Mouse (Mus musculus) stomach, embryonic 14.5 days (tissue): ENCODE data around the gene Wfikkn1. TPM values are rescaled to one million over a fixed set of nuclear protein-coding genes. Genes with fewer than 3 reads are reported as not detected.

ENCODE experiments used
- ATAC-seq: fragments of 200-750 bp; cut with Nextera tagmentation; 2 replicates; pipeline ENCODE4 v1.8.0; 2017; ENCODE audit warnings: low read depth, moderate TSS enrichment; ENCODE audit not compliant: insufficient number of reproducible peaks, insufficient read depth, low FRiP score
- H3K27ac ChIP-seq: fragments of 300-500 bp; sonication (generic); 2 replicates; pipeline ENCODE4 v1.5.1; 2014; ENCODE audit warnings: mild to moderate bottlenecking, low read length, moderate library complexity, mixed read lengths
- H3K27me3 ChIP-seq: fragments of 300-500 bp; sonication (generic); 2 replicates; pipeline ENCODE4 v1.6.1; 2014; ENCODE audit warnings: low read length, control low read depth, mixed read lengths; ENCODE audit not compliant: control insufficient read depth, insufficient read depth
- H3K36me3 ChIP-seq: fragments of 300-500 bp; sonication (generic); 2 replicates; pipeline ENCODE4 v1.6.1; 2014; ENCODE audit warnings: mild to moderate bottlenecking, control low read depth, low read length, moderate library complexity, mixed read lengths; ENCODE audit not compliant: control insufficient read depth, insufficient read depth
- H3K4me1 ChIP-seq: fragments of 300-500 bp; sonication (generic); 2 replicates; pipeline ENCODE4 v1.6.1; 2014; ENCODE audit warnings: low read length, control low read depth, mixed read lengths; ENCODE audit not compliant: control insufficient read depth, insufficient read depth
- H3K4me2 ChIP-seq: fragments of 300-500 bp; sonication (generic); replicated peaks from 2 replicates; pipeline ENCODE4 v1.6.1; 2014; ENCODE audit warnings: low read depth, low read length, control low read depth
- H3K4me3 ChIP-seq: fragments of 300-500 bp; sonication (generic); 2 replicates; pipeline ENCODE4 v1.5.1; 2014; ENCODE audit warnings: low read depth, low read length, control low read depth
- H3K9ac ChIP-seq: fragments of 300-500 bp; sonication (generic); replicated peaks from 2 replicates; pipeline ENCODE4 v1.6.1; 2014; ENCODE audit warnings: low read depth, mild to moderate bottlenecking, control low read depth, low read length, moderate library complexity, mixed read lengths
- H3K9me3 ChIP-seq: fragments of 300-500 bp; sonication (generic); 2 replicates; pipeline ENCODE4 v1.6.1; 2016; ENCODE audit warnings: low read depth, low read length, control low read depth; ENCODE audit not compliant: control insufficient read depth
- WGBS: fragments of 180-500 bp; shearing (Covaris S2); extraction: QIAGEN DNeasy Blood & Tissue Kit; methylation state at CpG from one replicate; pipeline ENCODE4 v1.1.7; 2014; 5-methylcytosine and 5-hydroxymethylcytosine counted together
- polyA plus RNA-seq: library from polyadenylated mRNA; unstranded; fragments of >200 nt; fragmentation: Nextera tagmentation; extraction: Ambion mirVana; gene quantifications from 2 replicates; pipeline ENCODE4 v1.2.1, GENCODE M21; 2014

The Wfikkn1 gene
- polyA plus RNA-seq, 1 experiment from 2014 or later, result 0.65 TPM

DNA sequence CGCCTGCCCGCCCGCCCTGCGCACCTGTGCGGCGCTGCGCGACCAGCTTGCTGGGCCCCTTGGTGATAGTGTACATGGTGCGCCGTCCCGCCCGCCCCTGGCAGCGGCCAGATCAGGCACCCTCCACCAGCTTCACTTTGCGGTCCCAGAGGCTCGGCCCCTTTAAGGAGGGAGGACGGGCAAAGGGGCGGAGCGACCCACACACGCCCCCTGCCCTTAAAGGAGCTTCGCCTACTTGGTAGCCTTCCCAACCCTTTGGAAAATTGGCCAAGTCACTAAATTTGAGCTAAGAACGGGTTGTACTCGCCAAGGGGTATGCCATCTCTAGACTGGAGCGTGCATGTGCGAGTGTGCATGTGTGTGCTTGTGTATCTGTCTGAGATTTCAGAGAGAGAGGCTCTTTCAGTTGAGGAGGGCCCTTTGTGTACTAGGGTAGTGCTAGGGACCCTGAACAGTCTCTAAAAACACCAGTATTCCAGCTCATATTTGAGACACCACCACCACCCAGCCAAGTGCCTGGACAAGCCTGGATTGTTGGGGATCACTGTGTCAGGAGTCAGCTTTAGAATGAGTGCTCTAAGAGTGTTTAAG lies 12.0 kb downstream of the Wfikkn1 start, which contains the start of gene Mcrip2:
Gene Mcrip2 (minus strand): TSS at position 164 of the 591 bp plus-strand sequence.
- WGBS, result under 1% methylated on average over 24 of the region's 24 CpGs
- H3K9ac ChIP-seq, result peak within 1 kb of the TSS; percentile 28; the same call in 1 of the 2 replicates
- ATAC-seq, result peak; percentile 84
- peak within 1 kb of the TSS; percentile 66 for H3K27ac ChIP-seq
- H3K4me2 ChIP-seq, result peak within 1 kb of the TSS; percentile 99
- no peaks in the 10 kb centered on the region for H3K36me3 ChIP-seq
- no peaks in the 10 kb centered on the region for H3K27me3 ChIP-seq
- no peaks in the 10 kb centered on the region for H3K9me3 ChIP-seq
- H3K4me1 ChIP-seq, result peaks cover 10% of the 10 kb centered on the region; the same call in 1 of the 2 replicates
- H3K4me3 ChIP-seq, result peak within 1 kb of the TSS; percentile 67

DNA sequence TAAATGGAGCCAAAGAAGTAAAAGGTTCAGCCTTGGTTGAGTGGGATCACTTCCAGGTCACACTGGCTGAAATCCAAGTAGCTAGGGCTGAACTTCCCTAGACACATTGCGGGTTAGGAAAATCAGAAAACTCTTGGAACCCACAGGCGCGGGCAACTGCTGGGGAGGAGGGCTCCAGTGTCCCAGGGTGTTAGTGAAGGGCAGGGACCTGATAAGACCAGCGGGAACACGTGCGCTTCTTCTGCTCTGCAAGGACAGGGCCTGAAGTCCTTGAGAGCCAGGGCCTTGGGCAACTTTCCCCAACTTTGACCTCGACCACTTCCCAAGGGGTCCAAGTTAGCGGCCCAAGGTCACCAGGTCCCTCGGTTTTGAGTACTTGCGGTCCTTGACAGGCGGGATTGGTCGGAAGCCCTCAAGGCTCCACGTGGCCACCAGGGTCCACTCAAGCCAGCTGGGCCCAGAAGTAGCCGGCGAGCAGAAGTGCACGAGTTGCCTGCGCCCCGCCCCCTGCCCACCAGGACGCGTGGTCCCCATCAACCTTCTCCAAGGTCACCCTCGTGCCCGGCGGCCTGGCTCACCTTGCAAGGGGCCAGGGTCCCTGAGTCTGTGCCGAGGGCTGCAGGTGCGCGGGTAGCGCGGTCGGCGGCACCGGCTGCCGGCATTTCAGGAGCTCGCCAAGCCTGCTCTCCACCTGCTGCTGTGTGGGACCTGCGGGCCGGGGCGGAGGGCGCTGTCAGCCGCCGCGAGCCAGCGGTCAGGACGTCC lies 12.6 kb downstream of the Wfikkn1 start:
- H3K9ac ChIP-seq, result peak overlapping the region; percentile 28; the same call in 1 of the 2 replicates
- H3K4me3 ChIP-seq, result peak overlapping the region; percentile 67
- peak overlapping the region; percentile 99 for H3K4me2 ChIP-seq
- peak; percentile 1 for ATAC-seq
- no peaks in the 10 kb centered on the region for H3K36me3 ChIP-seq
- no peaks in the 10 kb centered on the region for H3K27me3 ChIP-seq
- WGBS, result 2% methylated on average over 42 of the region's 42 CpGs
- H3K9me3 ChIP-seq, result no peaks in the 10 kb centered on the region
- peaks cover 10% of the 10 kb centered on the region; the same call in 1 of the 2 replicates for H3K4me1 ChIP-seq
- H3K27ac ChIP-seq, result peak overlapping the region; percentile 23; the same call in 1 of the 2 replicates

DNA sequence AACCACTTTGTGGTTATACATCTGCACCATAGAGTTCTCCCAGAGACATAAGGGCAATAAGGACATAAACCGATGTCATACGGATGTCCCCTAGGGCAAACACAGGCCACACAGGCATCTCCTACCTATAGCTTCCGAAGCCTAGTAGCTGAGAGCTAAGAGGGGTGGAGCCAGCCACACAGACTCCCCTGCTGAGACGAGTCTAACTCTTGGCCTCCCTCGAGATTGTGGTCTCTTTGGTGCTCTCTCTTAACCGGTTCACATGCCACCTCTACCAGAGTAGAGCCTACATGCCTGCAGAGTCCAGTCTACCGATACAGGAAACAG lies 13.2 kb downstream of the Wfikkn1 start:
- 13% methylated on average over 7 of the region's 7 CpGs for WGBS
- H3K9ac ChIP-seq, result peak overlapping the region; percentile 28; the same call in 1 of the 2 replicates
- H3K36me3 ChIP-seq, result no peaks in the 10 kb centered on the region
- peak overlapping the region; percentile 99 for H3K4me2 ChIP-seq
- no peak for ATAC-seq
- peaks cover 10% of the 10 kb centered on the region; the same call in 1 of the 2 replicates for H3K4me1 ChIP-seq
- H3K9me3 ChIP-seq, result no peaks in the 10 kb centered on the region
- H3K4me3 ChIP-seq, result peak overlapping the region; percentile 67
- H3K27me3 ChIP-seq, result no peaks in the 10 kb centered on the region
- no peak overlapping the region for H3K27ac ChIP-seq

DNA sequence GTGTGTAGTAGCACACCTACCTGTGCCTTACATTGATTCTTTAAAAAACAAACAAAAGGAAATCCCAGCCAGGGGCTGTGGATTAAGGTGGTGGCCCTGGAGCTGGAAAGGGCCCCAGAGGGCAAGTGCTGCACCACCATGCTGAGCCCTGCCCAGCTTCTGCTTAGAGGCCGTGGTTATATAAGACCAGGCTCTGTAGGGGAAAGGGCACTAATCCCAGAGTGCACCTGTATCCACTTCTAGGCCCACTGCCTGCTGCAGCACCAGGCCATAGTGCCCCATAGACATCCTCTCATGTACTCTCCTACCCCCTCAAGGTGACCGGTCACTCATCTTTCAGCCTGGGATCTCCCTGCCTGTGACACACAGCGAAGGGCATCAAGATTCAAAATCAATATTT lies 14.5 kb downstream of the Wfikkn1 start:
- Histone ChIP-seq H3K27me3 (no peaks in the 10 kb centered on the region), H3K4me3 (no peak overlapping the region), H3K9me3 (no peaks in the 10 kb centered on the region), H3K4me1 (peaks cover 10% of the 10 kb centered on the region; the same call in 1 of the 2 replicates), H3K27ac (no peak overlapping the region), H3K9ac (no peak overlapping the region), H3K36me3 (no peaks in the 10 kb centered on the region), H3K4me2 (no peak overlapping the region)
- ATAC-seq, result no peak
- WGBS, result 85% methylated on average over 3 of the region's 3 CpGs

DNA sequence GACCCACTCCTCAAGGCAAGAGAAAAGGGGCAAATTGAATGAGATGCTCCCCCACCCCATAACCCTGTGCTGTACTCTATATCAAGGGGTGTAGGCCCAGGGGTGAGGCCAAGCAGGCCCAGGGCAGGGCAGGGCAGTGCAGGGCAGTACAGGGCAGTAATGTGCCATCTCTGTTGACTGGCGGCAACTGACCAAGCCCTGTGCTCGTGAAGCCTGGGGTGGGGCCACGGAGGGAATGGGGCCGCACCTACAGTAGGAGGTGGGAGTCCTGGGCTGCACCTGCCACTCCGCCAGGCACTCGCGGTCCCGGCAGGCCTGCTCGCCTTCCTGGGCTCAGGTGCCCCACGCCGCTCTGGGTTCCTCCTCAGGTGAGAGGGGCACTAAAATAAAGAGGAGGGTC lies 15.4 kb downstream of the Wfikkn1 start:
- peaks cover 18% of the 10 kb centered on the region for H3K4me1 ChIP-seq
- no peak overlapping the region for H3K27ac ChIP-seq
- 77% methylated on average over 11 of the region's 11 CpGs for WGBS
- no peaks in the 10 kb centered on the region for H3K36me3 ChIP-seq
- no peaks in the 10 kb centered on the region for H3K9me3 ChIP-seq
- no peak overlapping the region for H3K4me2 ChIP-seq
- H3K9ac ChIP-seq, result no peak overlapping the region
- no peaks in the 10 kb centered on the region for H3K27me3 ChIP-seq
- no peak overlapping the region for H3K4me3 ChIP-seq
- ATAC-seq, result no peak

DNA sequence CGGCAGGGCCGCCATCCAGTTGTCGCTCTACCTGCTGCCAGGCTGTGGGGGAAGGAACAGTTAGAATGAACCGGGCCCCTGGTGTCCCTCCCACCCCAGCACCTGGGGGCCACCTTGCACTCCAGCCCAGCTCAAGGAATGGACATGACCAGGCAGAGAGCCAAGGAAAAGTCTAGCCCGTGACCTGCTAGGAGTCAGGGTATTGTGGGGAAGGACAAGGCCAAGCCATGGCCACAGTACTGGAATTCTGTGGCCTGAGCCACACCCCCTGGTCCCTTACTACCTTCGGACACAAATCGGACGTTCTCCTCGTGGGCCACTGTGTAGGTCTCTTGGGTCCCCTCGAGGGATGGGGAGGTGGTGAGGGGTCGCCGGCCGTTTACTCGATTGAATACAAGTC lies 16.3 kb downstream of the Wfikkn1 start:
- Histone ChIP-seq H3K4me2 (no peak overlapping the region), H3K9me3 (no peaks in the 10 kb centered on the region), H3K4me1 (peaks cover 18% of the 10 kb centered on the region), H3K36me3 (no peaks in the 10 kb centered on the region), H3K27ac (no peak overlapping the region), H3K9ac (no peak overlapping the region), H3K4me3 (no peak overlapping the region), H3K27me3 (no peaks in the 10 kb centered on the region)
- 95% methylated on average over 14 of the region's 14 CpGs for WGBS
- no peak for ATAC-seq

DNA sequence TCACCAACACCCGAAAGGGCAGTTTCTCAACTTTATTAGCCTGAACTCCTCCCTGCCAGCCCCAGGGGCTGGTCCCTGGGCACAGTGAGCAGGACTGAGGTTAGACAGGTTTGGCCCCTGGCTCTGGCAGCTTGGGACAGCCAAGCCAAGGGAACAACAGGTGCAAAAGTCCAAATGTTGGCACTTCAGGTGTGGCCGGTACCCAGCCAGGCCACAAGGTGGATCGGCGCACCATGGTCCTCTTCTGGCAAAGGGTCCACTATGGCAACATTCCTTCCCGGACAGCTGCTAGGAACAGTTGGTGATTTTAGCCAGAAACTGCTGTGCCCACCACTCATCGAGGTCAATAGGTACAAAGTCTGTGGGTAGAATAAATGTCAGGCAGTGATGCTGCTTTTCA lies 17.0 kb downstream of the Wfikkn1 start:
- Histone ChIP-seq H3K27me3 (no peaks in the 10 kb centered on the region), H3K27ac (no peak overlapping the region), H3K4me3 (no peak overlapping the region), H3K9ac (no peak overlapping the region), H3K4me1 (peaks cover 14% of the 10 kb centered on the region), H3K4me2 (no peak overlapping the region), H3K36me3 (no peaks in the 10 kb centered on the region), H3K9me3 (no peaks in the 10 kb centered on the region)
- 89% methylated on average over 6 of the region's 6 CpGs for WGBS
- ATAC-seq, result no peak

DNA sequence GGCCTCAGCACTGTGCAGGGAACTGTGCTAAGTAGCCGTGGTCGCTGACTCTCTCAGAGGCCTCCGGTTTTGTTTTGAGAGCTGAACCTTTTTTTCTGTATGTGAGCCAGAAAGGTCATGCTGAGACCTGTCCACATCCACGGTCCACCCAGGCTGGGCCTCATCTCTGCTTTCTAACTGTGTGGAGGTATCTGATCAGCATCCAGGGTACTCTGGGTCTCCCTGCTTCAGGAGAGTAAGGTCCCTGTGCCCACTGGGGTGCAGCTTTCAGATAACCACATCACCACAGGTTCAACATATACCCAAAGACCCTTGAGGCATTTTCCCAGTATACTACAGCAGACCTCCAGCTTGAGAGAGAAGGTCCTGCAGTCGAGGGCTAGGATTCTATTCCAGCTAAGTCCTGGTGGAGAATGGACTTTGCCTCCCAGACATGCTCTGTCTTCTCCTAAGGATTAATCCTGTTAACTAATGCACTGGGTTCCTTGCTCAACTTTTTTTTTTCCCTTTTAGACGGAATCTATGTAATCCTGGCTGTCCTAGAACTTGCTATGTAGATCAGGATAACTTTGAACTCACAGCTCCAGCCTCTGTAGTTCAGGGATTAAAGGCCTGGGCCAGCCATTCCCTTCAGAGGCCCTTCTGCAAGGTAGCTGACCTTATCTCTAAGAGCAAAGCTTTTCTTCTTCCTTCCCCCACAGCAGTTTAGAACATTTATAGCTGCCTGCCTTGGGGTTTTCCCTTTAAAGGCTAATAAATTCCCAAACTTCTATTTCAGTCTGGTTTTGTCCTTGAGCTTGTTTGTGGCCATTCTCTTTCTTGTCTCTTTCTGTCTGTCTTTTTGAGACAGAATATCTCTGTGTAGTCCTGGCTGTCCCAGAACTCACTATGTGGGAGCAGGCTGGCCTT lies 18.7 kb downstream of the Wfikkn1 start:
- Histone ChIP-seq H3K27me3 (no peaks in the 10 kb centered on the region), H3K4me3 (peak overlapping the region; percentile 65), H3K36me3 (no peaks in the 10 kb centered on the region), H3K4me1 (peaks cover 7% of the 10 kb centered on the region), H3K4me2 (peak overlapping the region; percentile 93), H3K27ac (peak overlapping the region; percentile 73), H3K9ac (peak overlapping the region; percentile 73), H3K9me3 (no peaks in the 10 kb centered on the region)
- no peak for ATAC-seq
- WGBS, result 15% methylated on average over 6 of the region's 6 CpGs
